Mouse (Mus musculus) forebrain, embryonic 11.5 days (tissue): ENCODE results near the gene Cacna2d1. TPM values are rescaled to one million over a fixed set of nuclear protein-coding genes. Genes with fewer than 3 reads are reported as not detected.

Experiments
- ATAC-seq: fragments of 200-750 bp; cut with Nextera tagmentation; replicated peaks from 2 replicates; pipeline ENCODE4 v1.8.0; 2017; ENCODE audit warnings: moderate TSS enrichment; ENCODE audit not compliant: low FRiP score
- DNase-seq: peaks from one replicate; pipeline ENCODE4 v3.0.0-alpha.2; 2017; ENCODE audit warnings: low spot score
- H3K27ac ChIP-seq: fragments of 300-500 bp; sonication (generic); 2 replicates; pipeline ENCODE4 v1.5.1; 2014; ENCODE audit warnings: low read depth, low read length
- H3K27me3 ChIP-seq: fragments of 300-500 bp; sonication (generic); 2 replicates; pipeline ENCODE4 v1.6.1; 2014; ENCODE audit warnings: mild to moderate bottlenecking, low read length, mixed read lengths; ENCODE audit not compliant: control insufficient read depth, insufficient read depth
- H3K36me3 ChIP-seq: fragments of 300-500 bp; sonication (generic); 2 replicates; pipeline ENCODE4 v1.6.1; 2014; ENCODE audit warnings: mild to moderate bottlenecking, low read length, moderate library complexity, mixed read lengths; ENCODE audit not compliant: control insufficient read depth, insufficient read depth
- H3K4me1 ChIP-seq: fragments of 300-500 bp; sonication (generic); replicated peaks from 2 replicates; pipeline ENCODE4 v1.6.1; 2014; ENCODE audit warnings: low read length, mixed read lengths; ENCODE audit not compliant: control insufficient read depth, insufficient read depth
- H3K4me2 ChIP-seq: fragments of 300-500 bp; sonication (generic); 2 replicates; pipeline ENCODE4 v1.6.1; 2014; ENCODE audit warnings: low read depth, mild to moderate bottlenecking, low read length, moderate library complexity, mixed read lengths; ENCODE audit not compliant: severe bottlenecking
- H3K4me3 ChIP-seq: fragments of 300-500 bp; sonication (generic); 2 replicates; pipeline ENCODE4 v1.5.1; 2014; ENCODE audit warnings: low read depth, low read length
- H3K9ac ChIP-seq: fragments of 300-500 bp; sonication (generic); 2 replicates; pipeline ENCODE4 v1.6.1; 2014; ENCODE audit warnings: low read length
- H3K9me3 ChIP-seq: fragments of 300-500 bp; sonication (generic); 2 replicates; pipeline ENCODE4 v1.6.1; 2016; ENCODE audit warnings: low read length, mixed read lengths; ENCODE audit not compliant: control insufficient read depth
- WGBS: fragments of 180-500 bp; shearing (Covaris S2); extraction: QIAGEN DNeasy Blood & Tissue Kit; methylation state at CpG from one replicate; pipeline ENCODE4 v1.1.7; 2014; 5-methylcytosine and 5-hydroxymethylcytosine counted together
- polyA plus RNA-seq: library from polyadenylated mRNA; unstranded; fragments of >200 nt; fragmentation: Nextera tagmentation; extraction: Ambion mirVana; gene quantifications from 2 replicates; pipeline ENCODE4 v1.2.1, GENCODE M21; 2014

Gene Cacna2d1
- polyA plus RNA-seq, 1 experiment from 2014 or later: 21.9 TPM

GRCm38 (mm10) chr5:16087995-16088394 is 153.5 kb downstream of the Cacna2d1 start:
- H3K9ac ChIP-seq: no peak overlapping the region

GRCm38 (mm10) chr5:16092540-16092939 is 158.0 kb downstream of the Cacna2d1 start:
- WGBS: 92% methylated on average over 7 of the region's 7 CpGs
- ATAC-seq (no peak), DNase-seq (no peak)
- Histone ChIP-seq H3K4me1 (no peaks in the 10 kb centered on the region), H3K36me3 (no peaks in the 10 kb centered on the region), H3K9ac (no peak overlapping the region), H3K9me3 (no peaks in the 10 kb centered on the region), H3K4me2 (no peak overlapping the region), H3K27me3 (no peaks in the 10 kb centered on the region), H3K4me3 (no peak overlapping the region), H3K27ac (no peak overlapping the region)

More at GRCm38 (mm10) chr5:16087995-16088394, 153.5 kb downstream of the Cacna2d1 start:
- H3K27ac ChIP-seq: no peak overlapping the region
- H3K4me1 ChIP-seq: no peaks in the 10 kb centered on the region
- no peak overlapping the region for H3K4me3 ChIP-seq
- no peaks in the 10 kb centered on the region for H3K36me3 ChIP-seq
- no peaks in the 10 kb centered on the region for H3K27me3 ChIP-seq
- no peak overlapping the region for H3K4me2 ChIP-seq
- H3K9me3 ChIP-seq: no peaks in the 10 kb centered on the region
- no peak for ATAC-seq
- DNase-seq: no peak
- WGBS: 79% methylated on average over 2 of the region's 2 CpGs

DNA sequence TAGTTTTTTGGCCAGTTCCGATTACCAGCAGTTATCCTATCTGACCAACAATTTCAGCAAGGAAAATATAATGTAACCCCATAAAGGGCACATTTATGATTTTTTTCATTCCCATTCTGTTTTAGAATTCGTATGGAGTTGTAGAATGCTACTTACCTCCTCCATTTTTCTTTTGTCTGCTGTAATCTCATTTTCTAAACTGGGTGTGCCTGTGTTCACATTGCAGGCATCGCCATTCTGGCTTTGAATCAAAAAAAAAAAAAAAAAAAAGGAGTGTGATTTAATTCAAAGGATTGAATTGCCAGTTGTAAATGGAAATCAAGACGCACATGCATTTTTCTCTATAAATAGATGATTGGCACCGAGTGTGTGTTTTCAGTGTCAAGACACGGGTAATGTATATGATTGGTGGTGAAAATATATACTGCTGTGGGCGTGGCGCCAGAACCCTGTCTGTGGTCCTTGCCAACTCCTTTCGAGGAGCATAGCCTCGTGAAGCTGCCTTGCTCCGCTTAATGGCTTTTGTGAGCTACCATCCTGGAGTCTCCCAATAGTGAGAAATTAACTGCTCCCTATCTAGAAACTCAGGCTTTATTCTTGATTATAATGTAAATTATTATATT is 158.7 kb downstream of the Cacna2d1 start:
- no peak for ATAC-seq
- H3K9me3 ChIP-seq: no peaks in the 10 kb centered on the region
- H3K4me1 ChIP-seq: no peaks in the 10 kb centered on the region
- H3K4me3 ChIP-seq: no peak overlapping the region
- no peak overlapping the region for H3K27ac ChIP-seq
- no peak overlapping the region for H3K9ac ChIP-seq
- no peaks in the 10 kb centered on the region for H3K36me3 ChIP-seq
- no peak overlapping the region for H3K4me2 ChIP-seq
- no peaks in the 10 kb centered on the region for H3K27me3 ChIP-seq
- 90% methylated on average over 11 of the region's 11 CpGs for WGBS
- no peak for DNase-seq

DNA sequence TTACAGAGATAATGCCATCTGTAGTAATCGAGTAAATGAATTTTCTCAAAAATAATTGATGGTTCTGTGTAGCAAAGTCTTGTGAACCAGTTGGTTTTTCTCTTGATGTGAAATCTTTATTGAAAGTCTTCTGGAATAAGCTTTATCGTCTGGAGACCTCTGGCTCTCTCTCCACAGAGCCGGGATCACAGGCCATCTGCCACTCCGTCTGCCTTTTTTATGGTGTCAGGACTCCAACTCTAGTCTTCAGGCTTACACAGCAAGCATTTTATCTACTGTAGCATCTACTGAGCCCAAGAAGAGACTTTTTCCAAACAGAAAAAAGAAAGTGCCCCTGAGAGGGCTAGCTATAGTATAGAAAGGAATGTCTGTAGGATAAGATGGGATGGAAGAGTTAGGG is 160.9 kb downstream of the Cacna2d1 start:
- H3K27me3 ChIP-seq: no peaks in the 10 kb centered on the region
- H3K9me3 ChIP-seq: no peaks in the 10 kb centered on the region
- no peak overlapping the region for H3K27ac ChIP-seq
- H3K4me2 ChIP-seq: no peak overlapping the region
- WGBS: 80% methylated on average over 4 of the region's 4 CpGs
- H3K36me3 ChIP-seq: no peaks in the 10 kb centered on the region
- no peak overlapping the region for H3K9ac ChIP-seq
- ATAC-seq: no peak
- H3K4me1 ChIP-seq: no peaks in the 10 kb centered on the region
- no peak for DNase-seq
- H3K4me3 ChIP-seq: no peak overlapping the region

GRCm38 (mm10) chr5:16098766-16099165 is 164.3 kb downstream of the Cacna2d1 start:
- Histone ChIP-seq H3K27me3 (no peaks in the 10 kb centered on the region), H3K36me3 (no peaks in the 10 kb centered on the region), H3K4me2 (no peak overlapping the region), H3K9ac (no peak overlapping the region), H3K4me3 (no peak overlapping the region), H3K9me3 (no peaks in the 10 kb centered on the region), H3K27ac (no peak overlapping the region), H3K4me1 (no peaks in the 10 kb centered on the region)
- WGBS: 84% methylated on average over 2 of the region's 2 CpGs
- DNase-seq (no peak), ATAC-seq (no peak)

- DNase-seq: no peak
- Histone ChIP-seq H3K27ac (no peak overlapping the region), H3K36me3 (no peaks in the 10 kb centered on the region), H3K9ac (no peak overlapping the region), H3K4me2 (no peak overlapping the region), H3K4me1 (no peaks in the 10 kb centered on the region), H3K4me3 (no peak overlapping the region), H3K9me3 (no peaks in the 10 kb centered on the region), H3K27me3 (no peaks in the 10 kb centered on the region)
- WGBS: 100% methylated on average over 1 of the region's 1 CpGs
- no peak for ATAC-seq
Observed at GRCm38 (mm10) chr5:16101820-16102219, 167.3 kb downstream of the Cacna2d1 start.

GRCm38 (mm10) chr5:16105701-16106100 is 171.2 kb downstream of the Cacna2d1 start:
- ATAC-seq (no peak), DNase-seq (no peak)
- no peaks in the 10 kb centered on the region for H3K9me3 ChIP-seq

DNA sequence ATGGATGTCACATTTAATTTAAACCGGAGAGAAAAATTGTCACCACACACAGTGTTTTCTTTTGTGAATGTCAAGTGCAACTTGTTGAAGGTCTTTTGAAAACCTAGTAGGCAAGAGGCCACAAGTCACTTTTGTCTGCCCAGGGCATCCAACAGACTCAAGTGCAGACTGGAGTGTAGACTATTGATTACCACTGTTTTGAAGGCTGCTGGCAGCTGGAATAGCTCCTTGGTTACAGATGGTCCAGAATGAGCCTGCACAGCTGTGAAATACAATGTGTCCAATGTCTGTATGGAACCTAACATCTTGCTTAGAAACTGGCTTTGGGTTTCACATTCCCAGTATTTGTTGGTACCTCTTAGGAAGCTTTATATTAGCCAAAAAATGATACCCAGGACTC is 176.2 kb downstream of the Cacna2d1 start:
- H3K27ac ChIP-seq: no peak overlapping the region
- 69% methylated on average over 1 of the region's 1 CpGs for WGBS

More at GRCm38 (mm10) chr5:16105701-16106100, 171.2 kb downstream of the Cacna2d1 start:
- Histone ChIP-seq H3K27me3 (no peaks in the 10 kb centered on the region), H3K4me1 (no peaks in the 10 kb centered on the region), H3K9ac (no peak overlapping the region), H3K4me2 (no peak overlapping the region), H3K27ac (no peak overlapping the region), H3K36me3 (no peaks in the 10 kb centered on the region), H3K4me3 (no peak overlapping the region)
- WGBS: 54% methylated on average over 2 of the region's 2 CpGs

DNA sequence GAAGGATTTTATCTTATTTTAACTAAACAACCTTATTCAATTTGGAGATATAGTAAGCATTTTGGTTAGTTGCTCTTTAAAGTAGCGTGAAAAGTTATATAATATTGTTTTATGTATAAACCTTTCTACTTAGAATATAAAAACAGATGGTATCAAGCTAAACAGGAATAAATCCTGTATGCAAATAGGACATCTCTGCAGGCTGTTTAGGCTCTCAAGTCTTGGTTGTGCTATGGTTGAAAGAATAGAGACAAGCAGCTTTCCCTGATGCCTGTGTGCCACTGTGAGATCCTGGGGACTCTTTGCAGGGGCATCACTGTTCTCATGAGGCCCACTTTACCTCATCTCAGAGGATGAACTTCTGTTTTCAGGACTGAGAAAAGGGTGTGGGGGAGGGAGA is 179.4 kb downstream of the Cacna2d1 start:
- 90% methylated on average over 1 of the region's 1 CpGs for WGBS
- no peaks in the 10 kb centered on the region for H3K9me3 ChIP-seq
- no peaks in the 10 kb centered on the region for H3K36me3 ChIP-seq
- ATAC-seq (no peak), DNase-seq (no peak)
- no peaks in the 10 kb centered on the region for H3K27me3 ChIP-seq
- no peak overlapping the region for H3K27ac ChIP-seq
- H3K4me3 ChIP-seq: no peak overlapping the region
- peaks cover 2% of the 10 kb centered on the region; the same call in 1 of the 2 replicates for H3K4me1 ChIP-seq
- H3K9ac ChIP-seq: no peak overlapping the region
- H3K4me2 ChIP-seq: no peak overlapping the region

More for the DNA sequence above, 176.2 kb downstream of the Cacna2d1 start:
- H3K27me3 ChIP-seq: no peaks in the 10 kb centered on the region
- H3K4me2 ChIP-seq: no peak overlapping the region
- H3K36me3 ChIP-seq: no peaks in the 10 kb centered on the region
- no peak for ATAC-seq
- no peak overlapping the region for H3K9ac ChIP-seq
- no peaks in the 10 kb centered on the region for H3K4me1 ChIP-seq
- no peak for DNase-seq
- H3K9me3 ChIP-seq: no peaks in the 10 kb centered on the region
- no peak overlapping the region for H3K4me3 ChIP-seq
